In the genomic region with DNA sequence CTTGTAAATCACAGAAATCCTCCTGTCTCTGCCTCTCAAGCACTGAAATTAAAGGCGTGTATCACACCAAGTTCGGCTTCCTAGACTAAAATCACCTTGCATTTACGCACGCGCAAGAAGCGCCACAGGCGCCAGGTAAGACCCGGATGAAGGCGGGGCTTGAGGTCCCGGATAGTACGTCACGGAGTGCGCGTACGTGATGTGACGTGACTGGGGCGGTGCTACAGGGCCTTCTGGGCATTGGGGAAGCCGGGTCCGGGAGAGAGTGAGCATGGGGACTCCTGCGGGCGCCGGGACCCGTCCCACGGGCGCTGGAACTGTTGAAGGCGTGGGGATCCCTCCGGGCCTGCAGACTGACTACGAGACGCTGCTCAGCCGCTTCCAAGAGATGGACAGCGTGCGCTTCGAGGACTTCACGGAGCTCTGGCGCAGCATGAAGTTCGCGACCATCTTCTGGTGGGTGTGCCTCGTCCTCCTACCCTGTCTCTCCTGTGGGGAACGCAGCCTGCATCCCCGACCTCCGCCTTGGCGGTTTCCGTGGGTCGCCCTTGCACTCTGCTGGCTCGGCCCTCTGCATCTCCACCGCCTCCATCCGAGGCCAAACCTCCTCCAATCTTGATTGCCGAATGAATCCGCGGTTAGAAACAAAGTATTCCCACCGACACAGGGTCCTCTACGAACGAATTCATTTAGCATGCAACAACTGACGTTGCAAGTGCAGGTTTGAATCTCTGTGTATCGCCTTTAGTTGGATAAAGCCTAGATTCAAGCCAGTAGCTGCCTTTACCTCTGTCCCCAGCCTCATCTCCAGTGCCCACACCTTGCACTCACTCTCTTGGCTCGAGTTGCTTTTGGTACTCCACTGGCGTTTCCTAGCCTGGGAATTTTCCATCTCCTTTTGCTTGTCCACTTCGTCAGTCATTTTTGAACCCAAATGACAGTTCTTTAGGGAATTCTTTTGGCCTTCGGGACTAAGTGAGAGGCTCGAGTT, we compare ENCODE assay signal across 8 mouse cellular contexts. TPM values are rescaled to one million over a fixed set of nuclear protein-coding genes. Genes with fewer than 3 reads are reported as not detected.
DNase-seq lines count a peak whose midpoint lies in the region; ATAC-seq and TF ChIP-seq lines count a peak whose summit lies in the region.

Snapc1 (plus strand) TSS at position 191 of the 991 bp plus-strand sequence.

- peaks cover 11% of the 10 kb centered on the region for H3K4me1 ChIP-seq in hindbrain, embryonic 10.5 days (replicated peaks)
- H3K4me1 ChIP-seq in lung, postnatal 0 days (ENCODE audit: insufficient read depth, low read depth, low read length): peaks cover 8% of the 10 kb centered on the region

- DNase-seq in MN1 (ENCODE audit: low spot score): peak; percentile 99
- DNase-seq in cerebellum, adult 9-10 months: peak; percentile 98
- DNase-seq in hindbrain, embryonic 10.5 days (ENCODE audit: low spot score): peak; percentile 97
- DNase-seq in layer of hippocampus, adult 9-11 months: peak; percentile 97
- DNase-seq in lung, postnatal 0 days (ENCODE audit: low spot score): peak; percentile 98
- DNase-seq in ovary, postnatal 14 days (ENCODE audit: low spot score): peak; percentile 94
- peak; percentile 98 for DNase-seq in thymus, postnatal 14 days

- peak within 1 kb of the TSS; percentile 76 for H3K4me3 ChIP-seq in hindbrain, embryonic 10.5 days
- peak within 1 kb of the TSS; percentile 65 for H3K4me3 ChIP-seq in lung, postnatal 0 days (ENCODE audit: low read depth, low read length)

- peak within 1 kb of the TSS; percentile 74 for H3K4me2 ChIP-seq in lung, postnatal 0 days (replicated peaks; ENCODE audit: low read depth, low read length)

- H3K9me3 ChIP-seq in hindbrain, embryonic 10.5 days: no peaks in the 10 kb centered on the region
- no peaks in the 10 kb centered on the region for H3K9me3 ChIP-seq in lung, postnatal 0 days (ENCODE audit: low read length)

- H3K27ac ChIP-seq in hindbrain, embryonic 10.5 days: peak within 1 kb of the TSS; percentile 90
- peak within 1 kb of the TSS; percentile 57 for H3K27ac ChIP-seq in lung, postnatal 0 days (ENCODE audit: low read length)

- no peak for TF ChIP-seq EP300 in lung, postnatal 0 days (IDR thresholded peaks at IDR 0.05)

- H3K36me3 ChIP-seq in hindbrain, embryonic 10.5 days: peaks cover 24% of the 10 kb centered on the region
- H3K36me3 ChIP-seq in lung, postnatal 0 days (ENCODE audit: insufficient read depth, low read length): peaks cover 8% of the 10 kb centered on the region; the same call in 1 of the 2 replicates

- peak; percentile 100 for ATAC-seq in frontal cortex, adult (ENCODE audit: low TSS enrichment)
- ATAC-seq in lung, postnatal 0 days: peak; percentile 100

- no peaks in the 10 kb centered on the region for H3K27me3 ChIP-seq in hindbrain, embryonic 10.5 days (ENCODE audit: insufficient read depth, poor library complexity, severe bottlenecking)
- no peaks in the 10 kb centered on the region for H3K27me3 ChIP-seq in lung, postnatal 0 days (replicated peaks; ENCODE audit: insufficient read depth, low read length)

- no peak for TF ChIP-seq CTCF in lung, postnatal 0 days (IDR thresholded peaks at IDR 0.05)

- H3K9ac ChIP-seq in lung, postnatal 0 days (replicated peaks; ENCODE audit: low read depth): peak within 1 kb of the TSS; percentile 48

- 2% methylated on average over 60 of the region's 60 CpGs for WGBS in hindbrain, embryonic 10.5 days
- whole genome bisulfite sequencing in lung, postnatal 0 days: under 1% methylated on average over 60 of the region's 60 CpGs

RNA-seq across cellular contexts. Expression of gene Snapc1, which starts in this region (rescaled TPM):
- polyA plus RNA-seq in hindbrain, embryonic 10.5 days (2016; fragmentation: Nextera tagmentation; extraction: Ambion mirVana): 19.7 and 20.8 TPM in 2 replicates
- 9.1 and 9.2 TPM in 2 replicates for polyA plus RNA-seq in lung, postnatal 0 days (2015; fragmentation: Nextera tagmentation; extraction: Ambion mirVana)

Comparison
In these comparisons a context has a peak if more than half of its experiments do, and no peak if none do; other contexts are left out.
1. Peak in every context shown above with its lines: DNase-seq, ATAC-seq, H3K4me3 ChIP-seq and H3K27ac ChIP-seq.